Mouse (Mus musculus) erythroblast, adult 5-6 weeks (primary cell): ENCODE measurements around the gene Ptgdr2. TPM values are rescaled to one million over a fixed set of nuclear protein-coding genes. Genes with fewer than 3 reads are reported as not detected.

Experiments used
- ATAC-seq: replicated peaks from 2 replicates; pipeline ENCODE4 v1.8.0; 2016; ENCODE audit warnings: moderate number of reproducible peaks, mild to moderate bottlenecking, moderate TSS enrichment, inconsistent platforms; ENCODE audit not compliant: poor library complexity, low FRiP score, severe bottlenecking
- total RNA-seq, 2 experiments: library from RNA; stranded (forward) in 1 of 2; stranded (reverse) in 1 of 2; fragments of 150-400 nt in 1 of 2; fragments of 200-764, 138-1000 nt in 1 of 2; gene quantifications; 2 replicates each; pipeline versions ENCODE4 v1.2.3 to v1.2.4; 2015 to 2017; ENCODE audit warnings: low replicate concordance in 2 of 2

Gene Ptgdr2
- total RNA-seq (2015; ENCODE audit: low replicate concordance) = not detected in 2 replicates
- total RNA-seq (2017; ENCODE audit: low replicate concordance) = not detected in 2 replicates

DNA sequence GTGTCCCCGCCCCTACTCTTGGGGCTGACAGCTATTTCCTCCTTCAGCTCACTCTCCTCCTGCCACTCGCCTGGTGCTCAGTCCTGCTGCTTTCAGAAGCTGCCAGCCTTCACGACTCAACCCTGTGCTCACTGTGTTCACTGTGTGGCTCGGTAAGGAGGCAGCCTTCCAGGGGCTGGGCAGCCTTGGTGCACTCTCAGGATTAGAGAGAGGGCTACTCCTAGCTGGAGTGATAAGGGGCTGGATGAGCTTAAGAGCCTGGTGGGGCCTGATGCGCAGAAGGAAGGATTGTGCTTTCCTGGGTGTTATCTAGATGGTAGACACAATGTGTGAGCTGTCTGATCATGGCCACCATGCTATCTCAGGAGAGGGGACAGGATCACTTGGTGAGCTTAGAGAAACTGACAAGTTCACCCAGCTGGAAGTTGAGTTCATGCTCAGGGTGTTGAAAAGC is at the start of gene Ptgdr2:
TSS of gene Ptgdr2 (plus strand) at position 51 of the 454 bp plus-strand sequence.
- no peak for ATAC-seq

DNA sequence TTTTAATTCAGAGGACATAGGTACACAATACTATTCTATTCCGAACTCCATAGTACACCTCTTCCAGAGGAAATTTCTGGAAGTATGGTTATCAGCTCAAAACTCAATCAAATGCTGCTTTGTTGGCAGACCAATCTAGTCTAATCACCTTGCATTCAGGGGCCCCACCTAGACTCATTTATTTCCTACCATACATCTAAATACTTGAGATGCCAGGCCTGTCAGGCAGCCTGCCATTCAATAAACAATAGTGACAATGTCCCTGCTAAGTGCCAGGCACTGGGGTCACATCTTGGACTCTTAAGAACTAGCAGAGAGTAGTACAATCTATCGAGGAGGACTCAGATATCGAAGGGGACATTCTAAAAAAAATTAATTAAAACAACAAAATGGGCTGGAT is 44.8 kb upstream of the Ptgdr2 start:
- no peak for ATAC-seq

DNA sequence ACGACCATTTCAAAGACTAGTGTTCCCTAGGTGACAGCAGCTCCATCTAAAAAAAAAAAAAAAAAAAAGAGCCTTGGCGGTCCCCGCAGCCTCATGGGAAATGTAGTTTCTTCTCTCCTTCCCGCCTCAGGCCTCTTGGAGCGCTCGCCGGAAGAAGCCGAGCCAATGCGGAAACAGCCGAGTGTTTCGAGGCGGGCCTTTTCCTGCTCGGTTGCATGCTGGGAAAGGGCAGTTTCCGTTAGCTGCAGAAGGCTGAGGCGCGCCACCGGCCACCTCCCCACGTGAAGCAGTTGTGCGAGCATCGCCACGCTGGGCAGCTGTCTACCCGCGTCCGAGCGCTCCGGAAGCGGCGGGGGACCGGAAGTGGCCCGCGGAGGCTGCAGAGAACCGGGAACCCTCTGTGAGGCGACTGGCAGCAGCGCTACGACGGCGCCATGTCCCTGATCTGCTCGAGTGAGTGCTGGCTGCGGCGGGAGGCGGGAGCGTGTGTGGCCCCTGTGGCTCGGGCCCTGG is 41.9 kb upstream of the Ptgdr2 start, which contains the start of gene Prpf19:
TSS of gene Prpf19 (plus strand) at position 216 of the 513 bp plus-strand sequence.
- ATAC-seq = peak; percentile 98

DNA sequence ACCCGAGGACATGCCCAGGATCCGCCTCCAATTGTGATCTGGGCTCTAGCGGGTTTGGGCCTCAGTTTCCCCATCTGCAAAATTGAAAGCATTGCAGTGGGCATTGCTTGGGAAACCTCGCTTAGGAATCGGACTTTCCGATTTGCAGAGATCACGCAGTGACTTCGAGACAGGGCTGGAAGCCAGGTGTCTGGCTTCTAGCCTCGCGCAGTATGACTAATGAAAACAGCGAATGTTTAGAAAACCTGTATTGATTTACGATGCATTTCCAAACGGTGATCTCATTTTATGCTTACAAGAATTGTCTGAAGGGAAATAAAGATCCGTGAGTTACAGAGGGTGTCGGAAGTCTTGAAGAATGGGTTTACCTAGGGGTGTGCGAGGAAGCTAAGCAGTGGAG is 41.3 kb upstream of the Ptgdr2 start:
- ATAC-seq = no peak

DNA sequence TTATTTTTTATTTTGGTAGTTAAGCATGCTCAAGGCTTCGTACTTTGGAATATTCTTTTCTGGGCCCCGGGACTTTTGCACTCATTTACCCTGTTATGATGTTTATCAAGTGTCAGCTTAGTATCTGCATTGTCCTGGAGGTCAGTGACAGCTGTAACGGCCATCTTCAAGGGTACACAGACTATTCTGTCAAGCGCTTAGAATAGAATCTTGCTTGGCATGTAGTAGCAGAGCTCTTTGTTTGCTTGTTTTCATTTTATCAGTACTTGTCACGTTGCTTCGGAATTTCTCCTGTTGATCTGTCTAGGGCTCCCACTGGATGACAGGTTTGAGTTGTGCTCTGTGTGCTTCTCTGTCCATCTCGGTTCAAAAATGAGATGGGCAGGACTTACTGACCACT is 40.1 kb upstream of the Ptgdr2 start:
- no peak for ATAC-seq

DNA sequence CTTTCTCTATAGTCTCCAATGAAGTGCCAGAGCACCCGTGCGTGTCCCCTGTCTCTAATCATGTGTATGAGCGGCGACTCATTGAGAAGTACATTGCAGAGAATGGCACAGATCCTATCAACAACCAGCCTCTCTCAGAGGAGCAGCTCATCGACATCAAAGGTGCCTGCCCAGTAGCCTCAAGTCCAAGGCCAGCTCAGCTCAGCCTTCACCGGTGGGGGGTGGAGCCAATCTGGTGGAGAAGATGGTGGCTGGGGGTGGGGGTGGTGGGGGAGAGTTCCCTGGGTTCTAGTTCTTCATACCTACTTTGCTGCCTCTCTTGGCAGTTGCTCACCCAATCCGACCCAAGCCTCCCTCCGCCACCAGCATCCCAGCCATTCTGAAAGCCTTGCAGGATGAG is 39.5 kb upstream of the Ptgdr2 start:
- no peak for ATAC-seq

DNA sequence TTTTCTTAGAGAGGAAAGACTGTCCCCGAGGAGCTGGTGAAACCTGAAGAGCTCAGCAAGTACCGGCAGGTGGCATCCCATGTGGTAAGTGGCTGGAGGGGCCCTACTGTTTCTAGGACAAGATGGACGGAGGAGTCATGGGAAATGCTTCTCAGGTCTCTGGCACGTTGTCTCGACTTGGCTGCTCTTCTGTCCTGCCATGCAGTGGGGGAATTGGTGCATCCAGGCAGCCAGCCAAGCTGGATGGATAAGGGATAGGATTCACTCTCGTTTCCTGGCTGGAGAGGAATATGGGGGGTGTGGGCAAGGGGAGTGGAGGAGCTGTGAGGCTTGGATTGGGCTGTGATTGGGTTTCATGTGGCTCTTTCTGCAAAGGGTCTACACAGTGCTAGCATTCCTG is 36.6 kb upstream of the Ptgdr2 start:
- ATAC-seq = no peak

DNA sequence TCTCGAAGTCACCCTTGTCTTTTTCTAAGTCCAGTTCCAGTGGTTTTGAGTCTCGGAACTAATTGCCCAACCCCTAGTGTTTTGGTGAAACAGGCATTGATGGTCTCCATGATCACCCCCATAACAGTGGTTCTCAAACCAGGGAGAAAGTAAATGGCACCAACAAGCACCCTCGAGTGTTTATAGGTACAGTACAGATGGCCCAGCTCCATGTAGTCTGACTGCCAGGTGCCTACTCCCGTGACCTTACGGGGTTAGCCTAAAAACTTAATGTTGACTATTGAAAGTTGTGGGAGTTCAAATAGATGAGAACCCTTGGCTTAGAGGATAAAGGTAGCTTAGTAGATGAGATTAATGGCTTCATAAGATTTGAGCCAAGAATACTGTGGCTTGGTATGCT is 35.9 kb upstream of the Ptgdr2 start:
- no peak for ATAC-seq

DNA sequence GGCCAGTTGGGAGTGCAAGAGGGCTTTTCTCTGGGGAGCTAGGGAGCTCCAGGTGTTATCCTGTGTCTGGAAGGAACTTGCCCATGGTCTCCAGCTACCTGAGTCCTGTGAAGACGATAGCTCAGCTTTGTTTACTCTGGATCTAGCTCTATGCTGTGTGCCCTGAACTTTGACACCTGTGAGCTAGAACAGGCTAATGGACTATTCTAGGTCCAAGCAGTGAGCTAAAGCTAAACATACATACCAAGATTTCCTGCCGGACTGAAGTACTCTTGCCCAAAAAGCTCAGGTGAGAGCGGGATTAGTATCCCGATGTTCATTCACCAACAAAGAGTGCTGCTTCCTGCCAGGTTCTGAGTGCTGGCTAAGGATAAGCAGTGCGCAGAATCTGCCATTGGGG is 32.4 kb upstream of the Ptgdr2 start:
- no peak for ATAC-seq

DNA sequence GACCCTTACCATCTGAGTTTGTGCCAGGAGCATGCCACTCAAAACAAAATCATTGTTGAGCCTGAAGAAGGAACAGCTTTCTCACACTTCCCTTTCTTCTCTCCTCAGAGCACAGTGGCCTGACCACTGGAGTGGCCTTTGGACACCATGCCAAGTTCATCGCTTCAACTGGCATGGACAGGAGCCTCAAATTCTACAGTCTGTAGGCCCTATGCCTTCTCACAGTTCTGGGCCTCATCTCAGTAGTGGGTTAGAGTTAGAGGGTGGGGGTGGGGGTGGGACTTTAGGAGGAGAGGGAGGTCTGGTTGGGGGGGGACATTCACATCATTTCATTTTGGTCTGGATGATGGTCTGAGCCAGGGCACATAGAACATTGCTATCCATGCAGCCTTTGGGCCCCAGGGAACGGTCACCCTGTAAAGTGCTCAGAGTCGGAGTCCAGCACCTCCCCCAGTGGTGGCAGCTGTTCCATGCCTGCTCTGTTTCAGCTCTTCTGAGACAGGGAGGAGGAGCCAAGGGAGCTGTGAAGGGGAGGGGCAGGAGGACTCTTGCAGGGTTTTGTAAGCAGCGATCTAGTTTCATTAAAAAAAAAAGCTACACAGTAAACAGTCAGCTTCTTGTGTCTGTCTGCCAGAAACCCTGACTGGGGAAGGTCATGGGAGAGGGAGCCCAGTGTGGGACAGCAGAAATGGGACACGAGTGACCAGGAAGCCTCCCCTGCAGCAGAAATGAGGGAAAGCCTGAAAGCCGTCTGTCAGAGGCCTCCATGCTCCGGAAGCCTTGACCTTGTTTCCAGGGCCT is 31.8 kb upstream of the Ptgdr2 start:
- 0 out of 2 replicates have a peak, but pooled peaks have one; percentile 14 for ATAC-seq

DNA sequence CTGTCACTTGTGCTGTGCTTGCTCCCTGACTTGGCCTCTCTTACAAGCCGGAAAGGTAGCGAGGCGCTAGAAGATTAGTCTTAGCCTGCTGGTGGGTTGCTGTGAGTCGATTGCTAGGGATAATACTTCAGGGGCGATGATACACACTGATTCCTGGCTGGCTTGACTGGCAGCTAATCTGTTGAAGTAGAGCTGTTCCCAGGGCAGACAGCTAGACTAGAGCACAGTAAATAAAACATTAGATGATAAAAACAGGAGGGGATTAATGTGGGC is 31.3 kb upstream of the Ptgdr2 start:
- ATAC-seq = no peak

DNA sequence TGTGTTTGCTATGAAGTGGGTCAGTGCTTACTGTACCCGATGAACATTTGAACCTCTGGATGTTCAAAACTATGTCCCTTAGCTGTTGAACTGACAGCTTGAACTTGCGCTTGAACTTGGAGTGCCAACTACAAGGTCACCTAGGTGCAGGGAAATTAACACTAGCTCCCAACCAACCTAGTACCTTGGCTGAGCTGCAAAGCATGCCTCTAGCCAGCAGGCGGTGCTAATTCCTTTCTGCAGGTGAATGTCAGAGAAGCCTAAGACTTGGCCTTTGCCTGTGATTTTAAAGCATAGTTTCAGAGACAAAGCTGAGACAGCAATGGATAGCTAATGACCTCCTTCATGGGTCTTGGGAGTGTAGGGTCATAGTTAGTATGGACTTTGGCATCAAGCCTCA is 29.1 kb upstream of the Ptgdr2 start:
- ATAC-seq = 0 out of 2 replicates have a peak, but pooled peaks have one; percentile 61

DNA sequence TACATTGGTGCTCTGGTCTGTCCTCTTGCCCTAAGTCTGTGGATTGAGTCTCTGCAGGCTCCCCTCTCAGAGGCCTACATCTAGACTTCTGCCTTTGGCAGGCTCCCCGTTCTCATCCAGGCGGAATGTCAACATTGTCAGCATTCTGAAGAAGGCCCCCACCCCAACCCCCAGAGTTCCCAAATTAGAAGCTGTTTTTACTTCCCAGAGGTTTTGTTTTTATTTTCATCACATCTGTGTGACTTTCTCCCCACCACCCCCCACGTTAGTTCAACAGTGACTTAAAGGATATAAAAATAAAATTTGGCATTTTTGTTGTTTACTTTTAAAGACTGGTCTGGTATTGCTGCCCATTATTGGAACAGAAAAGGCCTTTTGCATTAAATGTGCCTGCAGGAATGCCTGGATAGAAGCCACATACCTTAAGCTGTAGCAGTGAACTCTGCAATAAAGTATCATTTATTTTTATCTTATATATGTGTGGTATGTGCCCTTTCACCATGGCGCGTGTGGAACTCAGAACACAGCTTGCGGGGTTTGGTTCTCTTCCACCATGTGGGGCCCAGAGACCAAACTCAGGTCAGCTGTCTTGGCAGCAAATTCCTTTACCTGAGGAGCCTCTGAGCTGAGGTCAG is 27.8 kb upstream of the Ptgdr2 start:
- no peak for ATAC-seq

DNA sequence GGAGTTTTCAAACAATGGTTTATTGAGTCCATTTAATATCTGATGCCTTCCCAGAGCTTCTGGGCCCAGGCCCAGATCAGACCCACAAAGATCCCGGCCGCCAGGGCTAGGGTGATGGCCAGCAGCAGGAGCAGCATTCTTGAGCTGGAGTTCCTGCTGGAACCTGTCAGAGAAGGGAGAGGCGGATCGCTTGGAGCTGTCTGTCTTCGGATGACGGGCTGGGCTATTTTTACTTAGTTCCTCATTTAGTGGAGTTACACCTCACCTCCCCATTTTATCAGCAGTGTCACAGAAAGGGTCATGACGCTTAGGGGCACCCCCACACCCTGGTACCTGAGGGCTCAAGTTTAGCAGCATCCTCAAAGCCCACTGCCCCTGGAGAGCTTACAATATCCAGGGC is 22.7 kb upstream of the Ptgdr2 start:
- ATAC-seq = no peak

DNA sequence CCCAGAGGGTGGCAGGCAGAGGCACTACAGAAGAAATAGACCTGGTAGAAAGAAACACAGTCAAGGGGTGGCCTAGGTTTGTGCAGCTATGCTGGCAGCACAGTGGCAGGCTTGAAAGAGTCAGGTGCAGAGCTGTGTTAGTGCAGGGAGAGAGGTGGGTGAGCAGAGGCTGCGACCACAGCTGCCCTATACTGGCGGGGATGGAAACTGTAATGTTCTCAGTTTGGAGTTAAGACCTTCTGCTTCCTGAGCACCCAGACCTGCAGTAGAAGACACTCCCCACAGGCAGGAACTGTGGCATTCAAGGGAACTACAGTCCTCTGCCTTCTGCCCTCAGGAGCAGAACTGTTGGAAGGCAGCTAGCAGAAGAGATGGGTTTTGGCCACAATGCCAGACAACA is 22.1 kb upstream of the Ptgdr2 start:
- ATAC-seq = no peak

DNA sequence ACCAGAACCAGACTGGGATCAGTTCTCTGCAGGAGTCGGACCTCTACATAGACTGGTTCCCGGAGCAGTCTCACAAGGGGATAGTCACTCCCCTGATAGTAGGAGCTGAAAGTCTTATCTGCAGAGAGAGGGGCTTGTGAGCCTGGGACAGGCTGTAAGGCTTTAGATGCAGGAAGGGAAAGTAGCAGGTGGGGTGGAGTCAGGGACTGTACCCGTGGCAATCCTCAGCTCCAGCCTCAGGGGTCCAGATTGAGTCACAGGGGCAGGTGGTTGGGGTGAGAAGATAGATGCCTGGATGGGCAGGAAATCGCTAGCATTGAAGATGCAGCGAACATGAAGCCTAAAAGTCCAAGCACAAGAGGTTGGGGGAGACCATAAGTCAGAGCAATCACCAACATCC is 20.5 kb upstream of the Ptgdr2 start:
- ATAC-seq = no peak

DNA sequence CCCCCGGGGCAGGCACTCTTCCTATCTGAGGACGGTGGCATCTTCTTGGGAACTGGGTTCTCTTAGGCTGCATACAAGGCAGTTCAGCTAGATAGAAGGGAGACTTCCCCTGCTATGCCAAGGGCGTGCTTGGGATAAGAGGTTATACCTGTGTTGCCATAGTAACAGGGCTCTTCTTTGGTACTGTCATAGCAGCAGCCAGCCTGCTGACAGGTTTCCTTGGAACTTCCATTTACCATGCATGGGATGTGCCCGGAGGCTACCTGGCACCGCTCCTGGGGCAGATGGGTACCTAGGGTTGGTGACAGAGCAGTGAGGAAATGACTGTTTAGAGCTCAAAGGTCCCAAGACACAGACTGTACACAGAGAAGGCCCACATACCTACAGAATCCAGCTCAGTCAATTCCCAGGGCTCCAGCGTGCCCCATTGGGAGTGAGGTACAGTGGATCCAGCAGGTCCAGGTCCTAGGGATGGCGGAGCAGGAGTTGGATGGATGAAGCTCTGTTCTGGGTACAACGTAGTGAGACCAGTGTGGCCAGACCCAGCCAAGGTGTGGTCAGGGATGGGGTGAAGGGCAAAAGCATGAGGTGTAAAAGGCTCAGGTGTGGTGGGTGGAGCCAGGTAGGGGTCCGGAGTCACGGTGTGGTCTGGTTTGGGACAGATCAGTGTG is 18.5 kb upstream of the Ptgdr2 start:
- no peak for ATAC-seq

DNA sequence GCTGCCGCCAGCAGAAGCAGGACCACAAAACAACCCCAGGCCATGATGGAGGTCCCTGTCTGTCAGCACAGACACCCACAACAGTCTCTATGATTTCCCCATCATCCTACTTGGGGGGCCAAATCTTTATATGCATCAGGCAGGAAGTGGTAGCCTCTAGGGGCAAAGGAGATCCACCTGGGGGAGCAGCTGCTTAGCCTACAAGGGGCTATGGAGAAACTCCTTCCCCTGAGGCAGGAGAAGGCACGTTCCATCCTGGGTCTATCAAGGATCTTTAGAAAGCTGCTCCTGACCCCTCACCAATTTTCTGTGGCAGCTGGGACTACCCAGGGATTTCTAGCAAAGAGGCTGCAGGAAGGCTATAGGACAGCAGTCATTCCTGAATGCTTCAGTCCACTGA is 16.4 kb upstream of the Ptgdr2 start, which contains the start of gene Zp1:
TSS of gene Zp1 (minus strand) at position 101 of the 400 bp plus-strand sequence.
- no peak for ATAC-seq

DNA sequence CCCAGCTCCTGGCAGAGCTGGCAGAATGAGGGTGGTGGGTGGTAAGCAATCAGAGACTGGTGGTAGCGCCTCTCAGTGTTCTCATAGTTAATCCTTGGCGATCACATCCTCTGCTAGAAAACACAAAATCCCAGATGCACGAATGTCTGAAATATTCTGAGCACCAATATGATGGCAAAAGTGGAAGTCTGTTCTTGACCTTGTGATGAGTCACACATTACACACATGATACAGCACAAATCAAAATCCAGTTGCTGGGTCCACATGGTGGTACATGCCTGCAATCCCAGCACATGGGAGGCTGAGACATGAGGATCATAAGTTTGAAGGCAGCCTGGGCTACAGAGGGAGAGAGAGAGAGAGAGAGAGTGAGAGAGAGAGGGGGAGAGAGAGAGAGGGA is 15.9 kb upstream of the Ptgdr2 start:
- ATAC-seq = no peak

DNA sequence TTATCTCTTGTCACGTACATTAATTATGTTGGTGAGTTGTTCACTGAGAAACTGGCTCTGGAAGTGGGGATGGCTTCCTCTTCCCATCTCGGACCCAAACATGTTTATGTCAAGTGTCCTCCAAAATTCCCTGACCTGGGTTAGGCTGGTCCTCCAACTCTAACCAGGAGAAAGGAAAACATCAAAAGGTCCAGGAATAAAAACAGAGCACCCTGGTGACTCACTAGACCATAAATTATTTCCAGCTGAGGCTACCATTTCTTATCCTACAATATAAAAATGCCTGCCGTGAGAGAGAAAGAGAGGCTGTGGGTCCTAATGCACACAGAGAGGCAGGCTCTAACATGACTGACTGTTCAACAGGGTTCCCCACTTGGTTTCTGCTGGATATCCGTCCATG is 12.7 kb upstream of the Ptgdr2 start:
- no peak for ATAC-seq
